Mouse (Mus musculus) spleen, adult 2 months (tissue): ENCODE data around the gene Pde1c. TPM values are rescaled to one million over a fixed set of nuclear protein-coding genes. Genes with fewer than 3 reads are reported as not detected.

Experiments used
- DNase-seq, 2 experiments: peaks; one replicate each; pipeline versions ENCODE4 v3.0.0 to v3.0.0-alpha.2; 2012 to 2021; ENCODE audit warnings: low spot score in 2 of 2, low read depth in 1 of 2
- H3K27ac ChIP-seq: fragments of 200-500 bp; 2 replicates; pipeline ENCODE4 v1.5.1; 2012; ENCODE audit warnings: low read length, inconsistent platforms; ENCODE audit not compliant: insufficient read depth
- H3K27me3 ChIP-seq: fragments of 200-500 bp; 2 replicates; pipeline ENCODE4 v1.6.1; 2012; ENCODE audit warnings: mild to moderate bottlenecking, moderate library complexity, low read length, inconsistent platforms; ENCODE audit not compliant: control insufficient read depth, insufficient read depth
- H3K36me3 ChIP-seq: fragments of 200-500 bp; 2 replicates; pipeline ENCODE4 v1.6.1; 2012; ENCODE audit warnings: mild to moderate bottlenecking, low read length, inconsistent platforms; ENCODE audit not compliant: control insufficient read depth, insufficient read depth
- H3K4me1 ChIP-seq: fragments of 200-500 bp; 2 replicates; pipeline ENCODE4 v1.6.1; 2011; ENCODE audit warnings: inconsistent platforms; ENCODE audit not compliant: control insufficient read depth, insufficient read depth, insufficient read length
- H3K4me3 ChIP-seq: fragments of 200-500 bp; 2 replicates; pipeline ENCODE4 v1.5.1; 2011; ENCODE audit warnings: mild to moderate bottlenecking, inconsistent platforms; ENCODE audit not compliant: insufficient read depth, insufficient read length; ENCODE audit errors: extremely low read depth
- CTCF ChIP-seq: fragments of 200-500 bp; IDR thresholded peaks from 2 replicates; pipeline ENCODE4 v1.5.1; 2011; ENCODE audit warnings: mild to moderate bottlenecking, inconsistent platforms; ENCODE audit not compliant: insufficient read depth, insufficient read length, insufficient replicate concordance; ENCODE audit errors: extremely low read depth
- POLR2A ChIP-seq: fragments of 200-500 bp; IDR thresholded peaks from 2 replicates; pipeline ENCODE4 v1.6.1; 2011; ENCODE audit warnings: low read depth, low read length, inconsistent platforms
- WGBS: fragments of 180-500 bp; shearing (Covaris S2); methylation state at CpG from one replicate; pipeline ENCODE4 v1.1.7; 2018; 5-methylcytosine and 5-hydroxymethylcytosine counted together
- polyA plus RNA-seq: library from polyadenylated mRNA; depleted of rRNA; stranded (reverse); fragments of >200 nt; gene quantifications from 2 replicates; pipeline ENCODE4 v1.2.3, GENCODE M21; 2012

Pde1c gene
- polyA plus RNA-seq, 1 experiment: 0.08 TPM

GRCm38 (mm10) chr6:56376359-56376758 is 192.5 kb downstream of the Pde1c start:
- Histone ChIP-seq H3K4me1 (no peaks in the 10 kb centered on the region), H3K27me3 (no peaks in the 10 kb centered on the region; the same call in 1 of the 2 replicates), H3K36me3 (no peaks in the 10 kb centered on the region), H3K27ac (no peak overlapping the region), H3K4me3 (no peak overlapping the region)
- no peak for DNase-seq
- TF ChIP-seq CTCF: no peak
- TF ChIP-seq POLR2A: no peak
- WGBS: 97% methylated on average over 3 of the region's 3 CpGs

- TF ChIP-seq CTCF (no peak), POLR2A (no peak)
These were observed 194.7 kb downstream of the Pde1c start for GRCm38 (mm10) chr6:56374180-56374579.

GRCm38 (mm10) chr6:56373753-56374152 is 195.2 kb downstream of the Pde1c start:
- no peak for TF ChIP-seq POLR2A
- no peak for TF ChIP-seq CTCF
- H3K4me1 ChIP-seq: no peaks in the 10 kb centered on the region
- no peaks in the 10 kb centered on the region; the same call in 1 of the 2 replicates for H3K27me3 ChIP-seq
- H3K36me3 ChIP-seq: no peaks in the 10 kb centered on the region
- no peak for DNase-seq
- H3K4me3 ChIP-seq: no peak overlapping the region
- H3K27ac ChIP-seq: no peak overlapping the region
- WGBS: 94% methylated on average over 3 of the region's 3 CpGs

More at GRCm38 (mm10) chr6:56374180-56374579, 194.7 kb downstream of the Pde1c start:
- WGBS: 91% methylated on average over 5 of the region's 5 CpGs
- Histone ChIP-seq H3K4me1 (no peaks in the 10 kb centered on the region), H3K27ac (no peak overlapping the region), H3K36me3 (no peaks in the 10 kb centered on the region), H3K27me3 (no peaks in the 10 kb centered on the region; the same call in 1 of the 2 replicates), H3K4me3 (no peak overlapping the region)
- DNase-seq: no peak

GRCm38 (mm10) chr6:56373046-56373751 is 195.7 kb downstream of the Pde1c start:
- DNase-seq: no peak
- no peak overlapping the region for H3K4me3 ChIP-seq
- TF ChIP-seq CTCF (no peak), POLR2A (no peak)
- H3K27ac ChIP-seq: no peak overlapping the region
- H3K36me3 ChIP-seq: no peaks in the 10 kb centered on the region
- no peaks in the 10 kb centered on the region for H3K4me1 ChIP-seq
- no peaks in the 10 kb centered on the region for H3K27me3 ChIP-seq
- 51% methylated on average over 10 of the region's 10 CpGs for WGBS

GRCm38 (mm10) chr6:56369462-56369861 is 199.4 kb downstream of the Pde1c start:
- TF ChIP-seq CTCF: no peak
- no peak for TF ChIP-seq POLR2A
- H3K27me3 ChIP-seq: no peaks in the 10 kb centered on the region
- DNase-seq: no peak
- H3K4me3 ChIP-seq: no peak overlapping the region
- no peaks in the 10 kb centered on the region for H3K4me1 ChIP-seq
- no peak overlapping the region for H3K27ac ChIP-seq
- 91% methylated on average over 13 of the region's 13 CpGs for WGBS
- H3K36me3 ChIP-seq: no peaks in the 10 kb centered on the region

GRCm38 (mm10) chr6:56368116-56368515 is 200.8 kb downstream of the Pde1c start:
- Histone ChIP-seq H3K4me3 (no peak overlapping the region), H3K27me3 (no peaks in the 10 kb centered on the region), H3K27ac (no peak overlapping the region), H3K36me3 (no peaks in the 10 kb centered on the region), H3K4me1 (no peaks in the 10 kb centered on the region)
- whole genome bisulfite sequencing: 47% methylated on average over 1 of the region's 1 CpGs
- no peak for TF ChIP-seq CTCF
- no peak for DNase-seq

- H3K4me3 ChIP-seq: no peak overlapping the region
- H3K27me3 ChIP-seq: no peaks in the 10 kb centered on the region
- no peak for DNase-seq
- no peaks in the 10 kb centered on the region for H3K36me3 ChIP-seq
- TF ChIP-seq POLR2A: no peak
- no peak for TF ChIP-seq CTCF
- H3K4me1 ChIP-seq: no peaks in the 10 kb centered on the region
- no peak overlapping the region for H3K27ac ChIP-seq
These were observed 201.6 kb downstream of the Pde1c start for GRCm38 (mm10) chr6:56367257-56367656.
